Mouse (Mus musculus) G1E (cell line): ENCODE results near the gene Dnajb14. TPM values are rescaled to one million over a fixed set of nuclear protein-coding genes. Genes with fewer than 3 reads are reported as not detected.

Source experiments
- ATAC-seq: 2 replicates; pipeline ENCODE4 v1.8.0; 2016; ENCODE audit warnings: mild to moderate bottlenecking; ENCODE audit not compliant: insufficient number of reproducible peaks, poor library complexity, low FRiP score, severe bottlenecking; ENCODE audit errors: extremely low read depth
- DNase-seq: peaks from one replicate; pipeline ENCODE4 v3.0.0; 2012; ENCODE audit warnings: low spot score
- H3K27me3 ChIP-seq: 2 replicates; pipeline ENCODE4 v1.6.1; 2012; ENCODE audit warnings: mild to moderate bottlenecking, low read length, inconsistent platforms; ENCODE audit not compliant: insufficient read depth
- H3K36me3 ChIP-seq: replicated peaks from 2 replicates; pipeline ENCODE3; 2012; ENCODE audit warnings: mild to moderate bottlenecking, inconsistent platforms
- H3K4me1 ChIP-seq: 2 replicates; pipeline ENCODE4 v1.6.1; 2012; ENCODE audit warnings: low read depth, low read length, inconsistent platforms, mixed read lengths; ENCODE audit not compliant: insufficient read depth
- H3K4me3 ChIP-seq: 2 replicates; pipeline ENCODE4 v1.5.1; 2012; ENCODE audit warnings: low read depth, mild to moderate bottlenecking, inconsistent platforms, low read length, moderate library complexity, mixed read lengths
- H3K9me3 ChIP-seq: replicated peaks from 2 replicates; pipeline ENCODE4 v1.6.1; 2012; ENCODE audit warnings: inconsistent platforms
- CTCF ChIP-seq: IDR thresholded peaks from 2 replicates; pipeline ENCODE4 v1.5.1; 2012; ENCODE audit warnings: low read depth, low read length, inconsistent platforms, mixed read lengths
- GATA1 ChIP-seq: IDR thresholded peaks from 2 replicates; pipeline ENCODE4 v1.6.1; 2012; ENCODE audit warnings: borderline replicate concordance, low read length, inconsistent platforms, mixed read lengths
- GATA2 ChIP-seq: IDR thresholded peaks from 2 replicates; pipeline ENCODE4 v1.6.1; 2012; ENCODE audit warnings: low read depth, low read length, inconsistent platforms, borderline replicate concordance
- POLR2AphosphoS5 ChIP-seq: IDR thresholded peaks from 2 replicates; pipeline ENCODE4 v1.6.1; 2012; ENCODE audit warnings: low read depth, low read length, inconsistent platforms; ENCODE audit not compliant: insufficient replicate concordance
- TAL1 ChIP-seq: conservative IDR thresholded peaks from 2 replicates; pipeline ENCODE4 v1.6.1; 2012; ENCODE audit warnings: low read depth, low read length, inconsistent platforms, mixed read lengths
- polyA plus RNA-seq: library from polyadenylated mRNA; stranded (reverse); fragments of >175 nt; gene quantifications from 2 replicates; pipeline ENCODE4 v1.2.3, GENCODE M21; 2012
- total RNA-seq, 2 experiments: library from RNA; stranded (forward) in 1 of 2; stranded (reverse) in 1 of 2; fragments of 200-1000 nt in 1 of 2; fragments of >200 nt in 1 of 2; fragmentation: Nextera tagmentation in 1 of 2; gene quantifications; 2 replicates each; pipeline ENCODE4 v1.2.3; 2014 to 2017

Gene Dnajb14
- total and polyA plus RNA-seq, 3 experiments = 2.4 to 23.8 (median 14.4) TPM

- ATAC-seq (no peak), DNase-seq (no peak)
- Histone ChIP-seq H3K36me3 (peaks cover 83% of the 10 kb centered on the region), H3K9me3 (no peaks in the 10 kb centered on the region), H3K4me1 (peaks cover 61% of the 10 kb centered on the region), H3K27me3 (no peaks in the 10 kb centered on the region), H3K4me3 (no peak overlapping the region)
- TF ChIP-seq CTCF = no peak
- TF ChIP-seq TAL1 = no peak
- no peak for TF ChIP-seq POLR2AphosphoS5
- no peak for TF ChIP-seq GATA2
- no peak for TF ChIP-seq GATA1
Measured at GRCm38 (mm10) chr3:137932748-137933147, 65.3 kb downstream of the Dnajb14 start.

DNA sequence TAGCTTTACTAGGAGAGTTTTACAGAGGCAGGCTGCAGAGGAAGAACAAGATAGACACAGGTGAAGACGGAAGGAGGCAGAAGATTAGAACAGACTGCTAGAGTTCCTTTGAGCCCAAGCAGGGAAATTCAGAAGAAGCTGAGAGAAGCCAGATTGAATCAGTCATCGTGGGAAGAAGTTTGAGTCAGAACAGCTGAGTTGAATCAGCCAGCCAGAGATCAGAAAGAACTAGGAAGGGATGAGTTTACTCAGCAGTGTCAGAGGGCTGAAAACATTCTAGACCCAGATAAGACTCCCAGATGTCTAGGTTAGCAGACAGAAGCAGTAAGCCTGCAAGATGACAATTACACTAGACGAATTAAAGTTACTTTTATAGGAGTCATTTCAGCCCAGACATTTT lies 66.5 kb downstream of the Dnajb14 start:
- no peak for ATAC-seq
- Histone ChIP-seq H3K36me3 (peaks cover 88% of the 10 kb centered on the region), H3K9me3 (no peaks in the 10 kb centered on the region), H3K27me3 (no peaks in the 10 kb centered on the region), H3K4me3 (no peak overlapping the region), H3K4me1 (peaks cover 66% of the 10 kb centered on the region)
- TF ChIP-seq POLR2AphosphoS5 = no peak
- no peak for TF ChIP-seq TAL1
- no peak for TF ChIP-seq GATA2
- no peak for TF ChIP-seq GATA1
- DNase-seq = no peak

GRCm38 (mm10) chr3:137935570-137936525 lies 68.4 kb downstream of the Dnajb14 start:
- Histone ChIP-seq H3K27me3 (no peaks in the 10 kb centered on the region), H3K4me3 (no peak overlapping the region), H3K9me3 (no peaks in the 10 kb centered on the region), H3K4me1 (peaks cover 65% of the 10 kb centered on the region), H3K36me3 (peaks cover 89% of the 10 kb centered on the region)
- no peak for DNase-seq
- TF ChIP-seq TAL1 = no peak
- ATAC-seq = no peak

DNA sequence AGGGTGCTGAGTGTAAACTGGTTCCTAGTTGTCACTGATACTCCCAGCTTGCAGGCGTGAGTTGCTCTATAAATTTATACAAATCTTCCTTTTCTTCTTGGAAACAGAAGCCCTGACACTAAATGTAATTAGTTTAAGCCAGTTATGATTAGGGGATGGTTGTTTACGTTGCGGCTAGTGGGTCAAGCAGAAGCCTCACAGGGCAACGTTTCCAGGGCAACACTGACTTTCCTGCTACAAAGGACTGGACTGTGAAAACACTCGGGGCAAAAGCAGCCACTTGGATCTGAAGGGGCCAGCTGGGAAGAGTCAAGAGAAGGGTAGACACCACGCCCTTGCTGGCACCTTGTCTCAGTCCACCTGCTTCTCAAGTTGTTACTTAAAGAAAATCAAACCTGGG lies 69.1 kb downstream of the Dnajb14 start:
- Histone ChIP-seq H3K27me3 (no peaks in the 10 kb centered on the region), H3K36me3 (peaks cover 88% of the 10 kb centered on the region), H3K4me3 (no peak overlapping the region), H3K4me1 (peaks cover 68% of the 10 kb centered on the region), H3K9me3 (no peaks in the 10 kb centered on the region)
- ATAC-seq (no peak), DNase-seq (no peak)
- TF ChIP-seq TAL1 (no peak), CTCF (no peak), GATA2 (no peak), GATA1 (no peak), POLR2AphosphoS5 (no peak)

DNA sequence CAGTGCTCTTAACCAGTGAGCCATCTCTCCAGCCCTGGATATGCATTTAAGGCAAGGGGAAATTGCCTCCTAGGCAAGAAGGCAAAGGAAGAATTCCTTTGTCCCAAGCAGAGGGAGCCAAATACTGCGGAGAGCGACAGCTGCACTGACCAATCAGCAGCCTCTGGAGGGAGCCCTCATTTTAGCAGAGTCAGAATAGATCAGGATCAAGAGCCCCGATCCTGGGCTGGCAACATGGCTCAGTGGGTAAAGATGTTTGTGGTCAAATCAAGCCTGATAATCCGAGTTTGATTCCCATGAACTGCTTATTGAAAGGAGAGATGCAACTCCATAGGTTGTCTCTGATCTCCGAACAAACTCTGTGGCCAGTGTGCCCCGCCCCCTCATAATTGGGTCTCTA lies 71.1 kb downstream of the Dnajb14 start:
- no peak for ATAC-seq
- H3K27me3 ChIP-seq = no peaks in the 10 kb centered on the region
- H3K4me3 ChIP-seq = no peak overlapping the region
- no peak for DNase-seq
- TF ChIP-seq GATA2 (no peak), GATA1 (no peak), TAL1 (no peak), POLR2AphosphoS5 (no peak), CTCF (no peak)
- no peaks in the 10 kb centered on the region for H3K9me3 ChIP-seq
- H3K4me1 ChIP-seq = peaks cover 78% of the 10 kb centered on the region
- H3K36me3 ChIP-seq = peaks cover 82% of the 10 kb centered on the region

GRCm38 (mm10) chr3:137940757-137941156 lies 73.3 kb downstream of the Dnajb14 start:
- ATAC-seq (peak; percentile 57), DNase-seq (no peak)
- H3K4me3 ChIP-seq = no peak overlapping the region
- peaks cover 79% of the 10 kb centered on the region for H3K36me3 ChIP-seq
- TF ChIP-seq TAL1 (peak; percentile 49), GATA1 (no peak)
- peaks cover 82% of the 10 kb centered on the region for H3K4me1 ChIP-seq
- H3K9me3 ChIP-seq = no peaks in the 10 kb centered on the region
- H3K27me3 ChIP-seq = no peaks in the 10 kb centered on the region

DNA sequence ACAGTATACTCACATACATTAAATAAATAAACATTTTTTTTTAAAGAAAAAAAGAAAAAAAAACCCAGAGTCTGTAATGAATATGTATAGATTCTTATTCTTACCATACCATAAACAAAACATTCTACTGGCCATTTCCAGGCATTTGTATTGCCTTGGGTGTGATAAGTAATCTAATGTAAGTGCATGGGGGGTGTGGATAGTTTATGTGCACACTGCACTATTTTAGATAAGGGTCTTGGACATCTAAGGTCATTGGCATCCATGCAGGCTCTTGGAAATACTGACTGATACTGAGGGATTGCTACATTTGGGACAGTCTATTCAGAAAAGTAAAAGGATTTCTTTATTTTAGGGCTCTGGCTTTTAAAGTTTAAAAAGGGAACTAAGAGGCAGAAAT lies 74.1 kb downstream of the Dnajb14 start:
- H3K4me1 ChIP-seq = peaks cover 83% of the 10 kb centered on the region
- TF ChIP-seq TAL1 = no peak
- TF ChIP-seq CTCF = no peak
- no peak for TF ChIP-seq POLR2AphosphoS5
- TF ChIP-seq GATA2 = no peak
- TF ChIP-seq GATA1 = no peak
- ATAC-seq (no peak), DNase-seq (no peak)
- H3K36me3 ChIP-seq = peaks cover 79% of the 10 kb centered on the region
- no peak overlapping the region for H3K4me3 ChIP-seq
- H3K27me3 ChIP-seq = no peaks in the 10 kb centered on the region
- H3K9me3 ChIP-seq = no peaks in the 10 kb centered on the region
